In genomic region chr7:30169583-30170282, GRCm38 (mm10) we compare ENCODE assay signal across 8 mouse cellular contexts. TPM values are rescaled to one million over a fixed set of nuclear protein-coding genes. Genes with fewer than 3 reads are reported as not detected.
DNase-seq lines count a peak whose midpoint lies in the region; ATAC-seq lines count a peak whose summit lies in the region.

Gene Zfp146, minus strand, starts transcription at chr7:30169750.

- H3K27ac ChIP-seq in hindbrain, embryonic 11.5 days (ENCODE audit: low read depth, low read length) = peak within 1 kb of the TSS; percentile 85

- peak within 1 kb of the TSS; percentile 68 for H3K4me2 ChIP-seq in hindbrain, embryonic 11.5 days (replicated peaks; ENCODE audit: low read depth, low read length)

- H3K9me3 ChIP-seq in hindbrain, embryonic 11.5 days (ENCODE audit: control insufficient read depth, low read length) = peaks cover 11% of the 10 kb centered on the region

- peak within 1 kb of the TSS; percentile 62 for H3K4me3 ChIP-seq in hindbrain, embryonic 11.5 days (ENCODE audit: low read depth, low read length)

- ATAC-seq in hindbrain, embryonic 11.5 days (ENCODE audit: low FRiP score) = peak; percentile 97

- H3K27me3 ChIP-seq in hindbrain, embryonic 11.5 days (ENCODE audit: control insufficient read depth, insufficient read depth, low read length) = no peaks in the 10 kb centered on the region

- H3K9ac ChIP-seq in hindbrain, embryonic 11.5 days (ENCODE audit: low read depth, low read length) = peak within 1 kb of the TSS; percentile 91

- peaks cover 12% of the 10 kb centered on the region for H3K36me3 ChIP-seq in hindbrain, embryonic 11.5 days (ENCODE audit: control insufficient read depth, insufficient read depth, low read length)

- H3K4me1 ChIP-seq in hindbrain, embryonic 11.5 days (replicated peaks; ENCODE audit: control insufficient read depth, insufficient read depth, low read length) = no peaks in the 10 kb centered on the region

- WGBS in hindbrain, embryonic 11.5 days = under 1% methylated on average over 36 of the region's 36 CpGs

- DNase-seq in MN1 (ENCODE audit: low spot score) = peak; percentile 95
- peak; percentile 95 for DNase-seq in cerebellum, adult 9-11 months
- DNase-seq in frontal cortex, adult 2 months (ENCODE audit: extremely low spot score in 1 of 2, low spot score in 1 of 2) = peak; percentile 96 to 97
- peak; percentile 93 for DNase-seq in hindbrain, embryonic 11.5 days (ENCODE audit: low spot score)
- peak; percentile 83 to 88 for DNase-seq in layer of hippocampus, postnatal 10 days (ENCODE audit: low spot score in 2 of 2)
- DNase-seq in lung, postnatal 10 days = peak; percentile 97
- DNase-seq in ovary, postnatal 36 days (ENCODE audit: low spot score) = peak; percentile 85
- DNase-seq in thymus, postnatal 25 days = peak; percentile 90

RNA-seq across cellular contexts. Expression of gene Zfp146, which starts in this region (rescaled TPM):
- 36.0 and 38.8 TPM in 2 replicates for polyA plus RNA-seq in frontal cortex, adult 2 months (2012; rRNA removed)
- polyA plus RNA-seq in hindbrain, embryonic 11.5 days (2014; fragmentation: Nextera tagmentation; extraction: Ambion mirVana) = 16.3 and 26.1 TPM in 2 replicates
- total RNA-seq in layer of hippocampus, postnatal 10 days (2021) = 10 to 100 TPM; 52.7 to 56.3 TPM

Comparison
In these comparisons a context has a peak if more than half of its experiments do, and no peak if none do; other contexts are left out.
1. Peak in every context shown above with its lines: DNase-seq, ATAC-seq, H3K4me3 ChIP-seq and H3K27ac ChIP-seq.